Mouse (Mus musculus) spleen, adult 2 months (tissue): ENCODE results near the gene Gba2.

Experiments
- CTCF ChIP-seq: fragments of 200-500 bp; IDR thresholded peaks from 2 replicates; pipeline ENCODE4 v1.5.1; 2011; ENCODE audit warnings: mild to moderate bottlenecking, inconsistent platforms; ENCODE audit not compliant: insufficient read depth, insufficient read length, insufficient replicate concordance; ENCODE audit errors: extremely low read depth
- POLR2A ChIP-seq: fragments of 200-500 bp; IDR thresholded peaks from 2 replicates; pipeline ENCODE4 v1.6.1; 2011; ENCODE audit warnings: low read depth, low read length, inconsistent platforms

DNA sequence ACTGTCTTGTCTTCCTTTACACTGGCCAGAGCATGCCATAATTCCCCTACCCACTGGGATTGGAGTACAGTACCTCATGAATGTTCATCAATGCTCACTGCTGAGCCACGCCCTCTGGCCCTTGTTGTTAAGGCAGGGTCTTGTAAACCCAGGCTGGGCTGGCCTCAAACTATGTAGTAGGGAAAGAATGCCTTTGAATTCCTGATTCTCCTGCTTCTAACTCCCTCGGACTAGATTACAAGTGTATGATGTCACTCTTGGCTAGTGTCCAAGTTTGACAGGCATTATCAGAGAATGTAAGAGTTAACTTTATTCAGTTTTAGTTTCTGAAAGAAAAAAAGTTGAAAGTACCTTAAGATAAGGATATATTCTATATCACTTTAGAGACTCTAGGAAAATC is 14.4 kb downstream of the Gba2 start:
- TF ChIP-seq POLR2A (no peak), CTCF (no peak)
